Mouse (Mus musculus): ENCODE results near the gene Chchd5.

GRCm38 (mm10) chr2:129132231-129132630 lies 2.7 kb downstream of the Chchd5 start:
- TF ChIP-seq CTCF (IDR thresholded peaks at IDR 0.05; ENCODE audit: low read depth, low read length) (no peak), POLR2A (IDR thresholded peaks at IDR 0.05; ENCODE audit: extremely low read depth, insufficient read depth, low read length) (no peak)

Measured in liver, adult 2 months (tissue).